Mouse (Mus musculus) CD4-positive helper T cell, adult 2 months (primary cell): ENCODE results near the gene Zfp60.
A peak's percentile ranks its signal among the peaks of the same experiment; 100 is the strongest.

Experiments
- DNase-seq: peaks from one replicate; pipeline ENCODE4 v3.0.0-alpha.2; 2012; ENCODE audit warnings: low read depth, missing footprints, low spot score

The Zfp60 gene

DNA sequence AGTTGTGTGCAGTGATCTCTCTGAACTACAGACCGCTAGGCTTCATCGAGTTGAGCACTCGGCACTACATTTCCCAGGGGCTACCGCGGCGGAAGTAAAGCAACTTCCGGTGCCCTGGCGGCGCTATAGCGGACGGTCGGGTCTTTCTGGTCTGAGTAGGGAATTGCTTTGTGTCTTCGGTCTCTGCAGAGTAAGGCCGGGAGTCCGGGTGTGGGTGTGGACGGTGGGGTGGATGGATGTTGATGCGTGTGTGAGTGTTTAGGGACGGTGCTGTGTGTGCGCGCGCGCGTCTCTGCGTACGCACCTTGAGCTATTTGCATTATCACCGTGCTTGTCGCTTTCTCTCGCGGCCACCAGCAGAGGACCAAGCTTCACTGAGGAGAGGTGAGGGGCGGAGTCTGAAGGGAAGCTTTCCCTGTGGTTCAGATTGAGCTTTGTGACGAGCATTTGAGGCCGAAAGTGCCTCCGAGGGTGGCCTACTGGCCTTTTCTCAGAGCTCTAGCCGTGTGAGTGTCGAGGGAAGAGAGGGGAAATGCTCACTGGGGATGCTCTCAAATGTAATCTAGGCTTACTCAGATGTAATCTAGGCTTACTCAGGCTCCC lies at the start of gene Zfp60:
Zfp60 (plus strand) TSS at position 109 of the 603 bp plus-strand sequence.
- DNase-seq: peak; percentile 90

GRCm38 (mm10) chr7:27683218-27683617 lies 48.0 kb upstream of the Zfp60 start:
- DNase-seq: no peak

DNA sequence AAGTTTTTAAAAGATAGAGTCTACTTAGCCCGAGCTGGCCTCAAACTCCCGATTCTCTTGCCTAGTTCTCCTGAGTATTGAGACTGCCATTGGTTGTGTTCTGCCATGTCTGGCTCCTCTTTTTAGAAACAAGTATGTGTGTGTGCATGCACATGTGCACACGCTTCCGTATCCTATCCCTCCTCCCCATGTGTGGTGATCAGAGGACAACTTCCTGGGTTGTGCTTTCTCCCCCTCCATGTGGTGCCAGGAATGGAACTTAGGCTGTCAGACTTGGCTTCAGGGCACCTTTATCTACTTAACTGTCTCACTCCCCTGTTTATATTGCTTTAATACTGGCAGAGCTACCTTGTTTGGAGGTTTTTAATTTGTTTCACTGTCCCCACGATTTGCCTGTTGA lies 46.0 kb upstream of the Zfp60 start:
- no peak for DNase-seq

GRCm38 (mm10) chr7:27685681-27686080 lies 45.5 kb upstream of the Zfp60 start:
- DNase-seq: peak; percentile 47

GRCm38 (mm10) chr7:27687043-27687442 lies 44.1 kb upstream of the Zfp60 start:
- DNase-seq: no peak

GRCm38 (mm10) chr7:27687836-27688235 lies 43.4 kb upstream of the Zfp60 start:
- DNase-seq: no peak

DNA sequence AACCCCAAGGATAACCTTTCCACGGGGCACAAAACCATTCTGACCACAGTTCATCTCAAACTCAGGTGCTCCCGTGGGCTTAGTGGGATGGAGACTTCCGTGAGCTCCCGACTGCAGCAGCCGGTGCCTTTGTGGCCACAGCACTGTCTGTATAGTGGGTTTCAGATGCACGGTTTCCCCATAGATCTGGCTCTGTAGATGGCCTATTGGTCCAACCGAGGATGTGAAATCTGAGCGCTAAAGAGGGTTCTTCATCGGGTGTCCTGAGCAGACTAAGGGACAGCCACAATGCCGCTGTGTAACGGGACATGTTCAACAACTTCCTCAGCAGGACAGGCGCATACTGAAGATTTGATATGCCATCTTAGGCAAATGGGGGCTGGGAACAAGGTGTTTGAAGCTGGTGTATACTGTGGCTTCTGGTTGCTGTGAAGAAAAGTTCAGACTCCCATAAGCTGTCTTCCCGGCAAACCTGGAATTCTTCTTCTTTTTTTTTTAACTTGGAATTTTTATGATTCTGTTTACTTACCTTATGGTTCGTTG lies 42.9 kb upstream of the Zfp60 start:
- peak; percentile 23 for DNase-seq

DNA sequence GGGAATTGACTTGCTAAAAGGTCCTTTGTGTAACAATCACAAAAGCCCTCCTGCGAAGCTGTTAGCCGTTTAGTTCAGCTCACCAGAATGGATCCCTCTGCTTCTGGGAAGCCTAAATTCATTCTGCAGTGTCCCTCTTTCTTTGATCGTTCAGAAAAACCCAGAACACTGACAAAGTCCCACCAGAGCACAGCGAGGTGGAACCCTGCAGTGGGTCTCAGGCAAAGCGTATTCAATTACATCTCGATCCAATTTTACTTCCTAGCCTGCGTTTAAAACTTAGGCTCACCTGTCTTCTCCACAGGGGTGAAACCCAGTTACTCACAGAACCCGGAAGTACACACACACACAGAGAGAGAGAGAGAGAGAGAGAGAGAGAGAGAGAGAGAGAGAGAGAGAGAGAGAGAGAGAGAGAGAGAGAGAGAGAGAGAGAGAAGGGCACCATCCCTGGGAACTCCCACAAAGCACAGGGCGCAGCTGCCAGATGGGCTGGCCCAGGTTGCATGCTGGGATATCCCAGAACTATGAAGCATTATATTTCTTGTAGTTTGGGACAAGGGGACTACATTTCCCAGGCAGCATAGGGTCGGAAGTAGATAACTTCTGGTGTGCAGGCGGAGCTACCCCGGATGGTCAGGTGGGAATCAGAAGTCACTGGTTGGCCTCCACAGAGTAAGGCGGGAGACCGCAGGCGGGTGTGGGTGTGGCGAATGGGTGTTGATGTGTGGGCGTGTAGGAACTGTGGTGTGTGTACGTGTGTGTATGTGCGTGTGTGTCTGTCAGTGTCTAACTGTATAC lies 42.2 kb upstream of the Zfp60 start, which contains the start of gene Zfp607b:
Zfp607b (plus strand) TSS at position 526 of the 798 bp plus-strand sequence.
- peak; percentile 98 for DNase-seq

DNA sequence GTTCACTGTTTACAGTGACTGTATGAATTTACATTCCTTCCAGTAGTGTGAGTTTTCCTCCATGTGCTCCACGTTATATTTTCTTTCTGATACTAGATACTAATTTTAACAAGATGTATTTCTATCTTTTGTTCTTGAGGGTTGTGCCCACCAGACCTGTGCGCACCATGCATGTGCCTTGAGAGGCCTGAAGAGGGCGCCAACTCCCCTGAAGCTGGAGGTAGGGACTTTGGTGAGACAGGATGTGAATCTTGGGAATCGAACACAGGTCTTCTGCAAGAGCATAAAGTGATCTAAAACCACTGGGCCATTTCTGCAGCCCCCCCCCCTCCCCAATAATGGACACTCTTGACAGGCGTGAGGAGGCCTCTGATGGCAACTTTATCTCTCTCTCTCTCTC lies 40.1 kb upstream of the Zfp60 start:
- DNase-seq: peak; percentile 63

- DNase-seq: no peak
Observed at GRCm38 (mm10) chr7:27696711-27697110, 34.5 kb upstream of the Zfp60 start.

DNA sequence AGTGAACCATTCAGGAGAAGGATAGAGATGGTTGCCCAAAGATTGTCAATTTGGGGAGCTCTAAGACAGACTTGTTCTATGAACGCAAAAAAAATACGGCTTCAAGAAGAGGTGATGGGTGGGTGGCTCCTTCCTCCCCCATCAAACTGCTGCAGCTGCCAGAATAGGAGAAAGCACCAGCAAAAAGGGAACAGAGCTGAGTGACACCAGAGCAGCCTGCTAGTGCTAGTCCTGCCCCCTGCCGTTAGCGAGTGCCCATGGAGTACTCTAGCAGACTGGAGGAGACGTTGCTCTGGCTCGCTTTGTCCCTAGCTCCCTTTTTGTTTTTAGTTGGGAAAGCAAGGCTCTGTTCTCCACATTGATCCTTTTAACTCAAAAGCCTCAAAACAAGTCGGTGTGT lies 20.8 kb upstream of the Zfp60 start:
- no peak for DNase-seq

GRCm38 (mm10) chr7:27721951-27722350 lies 9.2 kb upstream of the Zfp60 start:
- no peak for DNase-seq

DNA sequence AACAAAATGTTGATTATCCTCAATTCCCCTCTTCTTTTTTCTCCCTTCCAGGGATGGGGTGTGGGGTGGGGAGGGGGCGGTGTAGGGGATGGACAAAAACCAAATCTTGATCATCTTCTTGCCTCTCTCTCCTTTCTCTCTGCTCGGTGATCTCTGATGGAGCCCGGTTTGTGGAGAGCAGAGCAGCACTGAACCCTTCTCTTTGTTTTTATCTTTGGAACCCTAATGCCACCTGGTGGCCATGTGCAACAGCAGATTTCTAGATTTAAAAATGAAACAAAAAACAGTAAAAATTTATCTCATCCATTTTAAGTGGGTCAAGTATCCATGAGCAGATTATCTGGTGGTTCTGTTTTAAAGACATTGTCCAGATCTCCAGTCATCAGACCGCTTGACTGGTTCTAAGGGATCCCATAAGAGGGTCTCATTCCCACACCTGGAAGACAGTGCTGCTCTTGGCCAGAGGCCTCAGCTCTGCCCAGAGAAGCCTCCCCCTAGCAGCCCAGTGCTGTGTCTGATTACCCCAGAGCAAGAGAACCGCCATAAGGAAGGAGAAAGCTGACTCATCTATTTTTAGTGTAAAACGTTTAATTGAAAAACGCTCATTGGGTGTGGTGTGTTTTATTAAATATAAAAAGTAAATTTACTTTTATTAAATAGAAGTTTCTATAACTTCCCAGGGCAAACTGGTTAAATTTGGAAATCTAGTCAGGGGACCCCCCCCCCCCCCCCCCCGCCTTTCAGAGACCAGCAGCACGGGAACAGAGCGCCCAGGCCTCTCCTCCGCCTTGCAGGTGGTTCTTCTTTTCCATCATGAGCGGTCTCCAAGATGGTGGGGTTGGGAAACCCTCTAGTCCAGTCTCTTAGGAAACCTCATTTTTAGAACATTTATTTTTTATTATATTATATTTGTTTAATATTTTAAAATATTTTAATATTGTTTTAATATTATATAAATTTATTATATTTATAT lies 5.3 kb upstream of the Zfp60 start:
- DNase-seq: peak; percentile 72

- DNase-seq: no peak
Observed at GRCm38 (mm10) chr7:27727471-27727870, 3.7 kb upstream of the Zfp60 start.

GRCm38 (mm10) chr7:27731946-27732345 lies 757 bp downstream of the Zfp60 start:
- DNase-seq: peak; percentile 58

GRCm38 (mm10) chr7:27732508-27732907 lies 1.3 kb downstream of the Zfp60 start:
- DNase-seq: no peak

DNA sequence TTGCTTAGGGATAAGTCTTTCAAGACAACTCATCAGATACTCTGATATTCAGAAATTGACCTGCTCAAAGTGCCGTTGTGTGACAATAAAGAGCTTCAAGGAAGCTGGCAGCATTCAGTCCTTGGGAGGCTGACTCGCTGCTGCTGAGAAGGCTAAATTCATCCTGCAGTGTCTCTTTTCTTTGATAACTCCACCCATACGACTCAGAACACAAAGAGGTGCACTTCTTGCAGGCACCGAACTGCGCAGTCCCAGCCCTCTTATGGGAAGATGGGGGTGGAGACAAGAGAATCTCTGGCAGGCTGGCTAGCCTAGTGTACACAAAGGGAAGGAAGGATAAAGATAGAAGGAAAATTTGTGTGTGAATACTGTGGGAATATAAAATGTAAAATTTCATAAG lies 4.3 kb downstream of the Zfp60 start:
- no peak for DNase-seq

DNA sequence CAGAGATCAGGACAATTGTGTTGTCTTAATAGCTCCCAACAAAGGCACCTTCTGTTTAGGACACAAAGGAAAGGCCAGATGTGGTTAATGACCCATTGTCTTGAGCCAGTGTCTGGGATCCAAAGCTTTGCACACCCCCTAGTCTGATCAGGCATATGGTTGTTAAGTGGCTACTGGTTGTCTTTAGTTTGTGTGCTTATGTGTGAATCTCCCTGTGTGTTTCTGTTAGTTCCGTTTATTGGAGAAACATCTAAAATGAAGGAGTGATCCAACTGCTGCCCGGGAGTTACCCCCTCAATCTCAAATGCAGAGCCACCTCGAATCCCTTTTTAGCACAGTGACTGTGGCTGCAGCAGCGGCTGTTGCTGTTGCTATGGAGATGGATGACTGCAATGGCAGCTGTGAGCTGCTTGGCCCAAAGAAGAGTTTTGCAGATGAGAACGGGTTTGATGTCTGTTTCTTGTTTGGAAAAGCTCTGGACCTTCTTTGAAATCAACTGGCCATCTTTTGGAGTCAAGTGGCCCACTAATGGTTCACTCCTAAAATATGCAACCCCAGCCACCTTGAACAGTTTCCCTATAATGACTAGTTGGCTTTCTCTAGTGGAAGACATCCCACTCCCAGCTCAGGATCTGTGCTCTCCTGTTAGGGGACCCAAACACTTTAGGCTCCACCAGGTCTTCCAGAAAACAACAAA lies 25.3 kb downstream of the Zfp60 start:
- DNase-seq: no peak

DNA sequence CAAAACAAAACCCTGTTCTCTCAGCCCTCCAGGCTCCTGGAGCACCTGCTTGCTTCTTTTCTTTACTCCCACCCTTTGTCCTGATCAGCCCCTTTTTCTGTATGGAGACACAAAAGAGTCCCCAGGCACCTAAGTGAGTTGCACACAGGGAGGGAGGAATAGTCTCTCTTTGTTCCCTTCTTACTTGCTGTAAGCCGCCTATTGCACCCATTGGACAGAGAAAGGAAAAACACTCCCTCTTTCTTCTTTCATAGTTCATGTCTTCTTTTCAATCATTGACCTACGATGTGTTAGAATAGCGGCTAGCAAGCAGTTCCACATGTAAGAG lies 25.8 kb downstream of the Zfp60 start:
- DNase-seq: no peak

GRCm38 (mm10) chr7:27765176-27765886 lies 34.1 kb downstream of the Zfp60 start:
- DNase-seq: no peak

- no peak for DNase-seq
Observed at GRCm38 (mm10) chr7:27789306-27789705, 58.1 kb downstream of the Zfp60 start.
